Mouse (Mus musculus): ENCODE data around the gene Xrcc5. TPM values are rescaled to one million over a fixed set of nuclear protein-coding genes. Genes with fewer than 3 reads are reported as not detected.
A peak's percentile ranks its signal among the peaks of the same experiment; 100 is the strongest.

Gene Xrcc5
- polyA plus RNA-seq (2015; fragmentation: Nextera tagmentation; extraction: Ambion mirVana) = 19.6 and 23.4 TPM in 2 replicates

GRCm38 (mm10) chr1:72307317-72307798, at the start of gene Xrcc5:
Gene Xrcc5 (plus strand): TSS chr1:72307421.
- Histone ChIP-seq H3K9me3 (replicated peaks; ENCODE audit: control insufficient read depth, low read length) (no peaks in the 10 kb centered on the region), H3K27me3 (ENCODE audit: control insufficient read depth, insufficient read depth, low read length) (no peaks in the 10 kb centered on the region), H3K9ac (ENCODE audit: low read length) (peak within 1 kb of the TSS; percentile 80), H3K4me3 (ENCODE audit: low read length) (peak within 1 kb of the TSS; percentile 74), H3K27ac (ENCODE audit: low read length) (peak within 1 kb of the TSS; percentile 92), H3K4me1 (ENCODE audit: control insufficient read depth, insufficient read depth, low read length) (no peaks in the 10 kb centered on the region; the same call in 1 of the 2 replicates), H3K4me2 (ENCODE audit: low read depth, low read length) (peak within 1 kb of the TSS; percentile 65), H3K36me3 (ENCODE audit: control insufficient read depth, insufficient read depth) (no peaks in the 10 kb centered on the region)
- under 1% methylated on average over 21 of the region's 21 CpGs for WGBS
- peak; percentile 94 for ATAC-seq (replicated peaks; ENCODE audit: extremely low read depth, insufficient read depth, low FRiP score)

- Histone ChIP-seq H3K4me1 (ENCODE audit: control insufficient read depth, insufficient read depth, low read length) (no peaks in the 10 kb centered on the region), H3K27me3 (ENCODE audit: control insufficient read depth, insufficient read depth, low read length) (no peaks in the 10 kb centered on the region), H3K4me3 (ENCODE audit: low read length) (no peak overlapping the region), H3K27ac (ENCODE audit: low read length) (no peak overlapping the region), H3K9ac (ENCODE audit: low read length) (no peak overlapping the region), H3K36me3 (ENCODE audit: control insufficient read depth, insufficient read depth) (peaks cover 3% of the 10 kb centered on the region; the same call in 1 of the 2 replicates), H3K4me2 (ENCODE audit: low read depth, low read length) (no peak overlapping the region), H3K9me3 (replicated peaks; ENCODE audit: control insufficient read depth, low read length) (no peaks in the 10 kb centered on the region)
- 87% methylated on average over 3 of the region's 3 CpGs for WGBS
- ATAC-seq (replicated peaks; ENCODE audit: extremely low read depth, insufficient read depth, low FRiP score) = no peak
Measured at GRCm38 (mm10) chr1:72263099-72263498, 44.1 kb upstream of the Xrcc5 start.

GRCm38 (mm10) chr1:72278085-72278484, 29.1 kb upstream of the Xrcc5 start:
- Histone ChIP-seq H3K9ac (ENCODE audit: low read length) (no peak overlapping the region), H3K27ac (ENCODE audit: low read length) (no peak overlapping the region), H3K4me1 (ENCODE audit: control insufficient read depth, insufficient read depth, low read length) (no peaks in the 10 kb centered on the region), H3K4me2 (ENCODE audit: low read depth, low read length) (no peak overlapping the region), H3K36me3 (ENCODE audit: control insufficient read depth, insufficient read depth) (peaks cover 9% of the 10 kb centered on the region), H3K9me3 (replicated peaks; ENCODE audit: control insufficient read depth, low read length) (no peaks in the 10 kb centered on the region), H3K4me3 (ENCODE audit: low read length) (no peak overlapping the region), H3K27me3 (ENCODE audit: control insufficient read depth, insufficient read depth, low read length) (no peaks in the 10 kb centered on the region)
- ATAC-seq (replicated peaks; ENCODE audit: extremely low read depth, insufficient read depth, low FRiP score) = no peak
- WGBS = 89% methylated on average over 3 of the region's 3 CpGs

- WGBS = 66% methylated on average over 1 of the region's 1 CpGs
Measured at GRCm38 (mm10) chr1:72282604-72283003, 24.6 kb upstream of the Xrcc5 start.

GRCm38 (mm10) chr1:72283992-72284485, 23.2 kb upstream of the Xrcc5 start, which contains the start of the genes Pecr and Tmem169:
Gene Pecr (minus strand): TSS chr1:72284314.
Gene Tmem169 (plus strand): TSS chr1:72284369.
- Histone ChIP-seq H3K27me3 (ENCODE audit: control insufficient read depth, insufficient read depth, low read length) (no peaks in the 10 kb centered on the region), H3K4me3 (ENCODE audit: low read length) (peak within 1 kb of the TSS; percentile 85), H3K36me3 (ENCODE audit: control insufficient read depth, insufficient read depth) (no peaks in the 10 kb centered on the region), H3K27ac (ENCODE audit: low read length) (peak within 1 kb of the TSS; percentile 61), H3K9me3 (replicated peaks; ENCODE audit: control insufficient read depth, low read length) (no peaks in the 10 kb centered on the region), H3K4me2 (ENCODE audit: low read depth, low read length) (peak within 1 kb of the TSS; percentile 99), H3K4me1 (ENCODE audit: control insufficient read depth, insufficient read depth, low read length) (no peaks in the 10 kb centered on the region), H3K9ac (ENCODE audit: low read length) (peak within 1 kb of the TSS; percentile 86)
- WGBS = under 1% methylated on average over 30 of the region's 30 CpGs
- ATAC-seq (replicated peaks; ENCODE audit: extremely low read depth, insufficient read depth, low FRiP score) = peak; percentile 100

More at GRCm38 (mm10) chr1:72282604-72283003, 24.6 kb upstream of the Xrcc5 start:
- Histone ChIP-seq H3K9me3 (replicated peaks; ENCODE audit: control insufficient read depth, low read length) (no peaks in the 10 kb centered on the region), H3K4me2 (ENCODE audit: low read depth, low read length) (no peak overlapping the region), H3K27ac (ENCODE audit: low read length) (no peak overlapping the region), H3K36me3 (ENCODE audit: control insufficient read depth, insufficient read depth) (no peaks in the 10 kb centered on the region), H3K27me3 (ENCODE audit: control insufficient read depth, insufficient read depth, low read length) (no peaks in the 10 kb centered on the region), H3K9ac (ENCODE audit: low read length) (no peak overlapping the region), H3K4me1 (ENCODE audit: control insufficient read depth, insufficient read depth, low read length) (no peaks in the 10 kb centered on the region), H3K4me3 (ENCODE audit: low read length) (no peak overlapping the region)
- ATAC-seq (replicated peaks; ENCODE audit: extremely low read depth, insufficient read depth, low FRiP score) = no peak

- no peaks in the 10 kb centered on the region for H3K27me3 ChIP-seq (ENCODE audit: control insufficient read depth, insufficient read depth, low read length)
Measured at GRCm38 (mm10) chr1:72284539-72284938, 22.7 kb upstream of the Xrcc5 start.

GRCm38 (mm10) chr1:72286904-72287303, 20.3 kb upstream of the Xrcc5 start:
- no peak overlapping the region for H3K4me3 ChIP-seq (ENCODE audit: low read length)
- no peak overlapping the region for H3K27ac ChIP-seq (ENCODE audit: low read length)
- no peaks in the 10 kb centered on the region for H3K4me1 ChIP-seq (ENCODE audit: control insufficient read depth, insufficient read depth, low read length)
- H3K36me3 ChIP-seq (ENCODE audit: control insufficient read depth, insufficient read depth) = no peaks in the 10 kb centered on the region
- H3K4me2 ChIP-seq (ENCODE audit: low read depth, low read length) = no peak overlapping the region
- WGBS = 23% methylated on average over 5 of the region's 5 CpGs
- H3K27me3 ChIP-seq (ENCODE audit: control insufficient read depth, insufficient read depth, low read length) = no peaks in the 10 kb centered on the region
- ATAC-seq (replicated peaks; ENCODE audit: extremely low read depth, insufficient read depth, low FRiP score) = no peak
- no peak overlapping the region for H3K9ac ChIP-seq (ENCODE audit: low read length)
- H3K9me3 ChIP-seq (replicated peaks; ENCODE audit: control insufficient read depth, low read length) = no peaks in the 10 kb centered on the region

More at GRCm38 (mm10) chr1:72284539-72284938, 22.7 kb upstream of the Xrcc5 start:
- Histone ChIP-seq H3K4me2 (ENCODE audit: low read depth, low read length) (peak overlapping the region; percentile 99), H3K9ac (ENCODE audit: low read length) (no peak overlapping the region), H3K9me3 (replicated peaks; ENCODE audit: control insufficient read depth, low read length) (no peaks in the 10 kb centered on the region), H3K27ac (ENCODE audit: low read length) (no peak overlapping the region), H3K36me3 (ENCODE audit: control insufficient read depth, insufficient read depth) (no peaks in the 10 kb centered on the region), H3K4me1 (ENCODE audit: control insufficient read depth, insufficient read depth, low read length) (no peaks in the 10 kb centered on the region), H3K4me3 (ENCODE audit: low read length) (peak overlapping the region; percentile 85)
- 15% methylated on average over 5 of the region's 5 CpGs for WGBS
- ATAC-seq (replicated peaks; ENCODE audit: extremely low read depth, insufficient read depth, low FRiP score) = no peak

- no peak for ATAC-seq (replicated peaks; ENCODE audit: extremely low read depth, insufficient read depth, low FRiP score)
- Histone ChIP-seq H3K9me3 (replicated peaks; ENCODE audit: control insufficient read depth, low read length) (no peaks in the 10 kb centered on the region), H3K36me3 (ENCODE audit: control insufficient read depth, insufficient read depth) (no peaks in the 10 kb centered on the region), H3K4me2 (ENCODE audit: low read depth, low read length) (no peak overlapping the region), H3K4me1 (ENCODE audit: control insufficient read depth, insufficient read depth, low read length) (no peaks in the 10 kb centered on the region), H3K27ac (ENCODE audit: low read length) (no peak overlapping the region), H3K4me3 (ENCODE audit: low read length) (no peak overlapping the region), H3K9ac (ENCODE audit: low read length) (no peak overlapping the region), H3K27me3 (ENCODE audit: control insufficient read depth, insufficient read depth, low read length) (no peaks in the 10 kb centered on the region)
- 87% methylated on average over 4 of the region's 4 CpGs for WGBS
Measured at GRCm38 (mm10) chr1:72287893-72288292, 19.3 kb upstream of the Xrcc5 start.

- H3K4me2 ChIP-seq (ENCODE audit: low read depth, low read length) = no peak overlapping the region
- no peak overlapping the region for H3K27ac ChIP-seq (ENCODE audit: low read length)
- ATAC-seq (replicated peaks; ENCODE audit: extremely low read depth, insufficient read depth, low FRiP score) = no peak
- H3K9ac ChIP-seq (ENCODE audit: low read length) = no peak overlapping the region
- H3K4me1 ChIP-seq (ENCODE audit: control insufficient read depth, insufficient read depth, low read length) = no peaks in the 10 kb centered on the region
- no peaks in the 10 kb centered on the region for H3K36me3 ChIP-seq (ENCODE audit: control insufficient read depth, insufficient read depth)
- H3K4me3 ChIP-seq (ENCODE audit: low read length) = no peak overlapping the region
- WGBS = 73% methylated on average over 4 of the region's 4 CpGs
- H3K27me3 ChIP-seq (ENCODE audit: control insufficient read depth, insufficient read depth, low read length) = no peaks in the 10 kb centered on the region
- H3K9me3 ChIP-seq (replicated peaks; ENCODE audit: control insufficient read depth, low read length) = no peaks in the 10 kb centered on the region
Measured at GRCm38 (mm10) chr1:72288527-72289150, 18.6 kb upstream of the Xrcc5 start.

Measured in heart, embryonic 16.5 days (tissue).